Mouse (Mus musculus): ENCODE data around the gene Esrrg. TPM values are rescaled to one million over a fixed set of nuclear protein-coding genes. Genes with fewer than 3 reads are reported as not detected.
A peak's percentile ranks its signal among the peaks of the same experiment; 100 is the strongest.

Esrrg gene
- polyA plus RNA-seq, 1 experiment, result not detected

GRCm38 (mm10) chr1:187662083-187662609, 53.6 kb downstream of the Esrrg start:
- WGBS, result 51% methylated on average over 12 of the region's 12 CpGs
- H3K4me1 ChIP-seq (ENCODE audit: control insufficient read depth, insufficient read depth, low read length), result peaks cover 6% of the 10 kb centered on the region
- peak overlapping the region; percentile 17; the same call in 1 of the 2 replicates for H3K4me3 ChIP-seq (ENCODE audit: insufficient read depth, low read depth, low read length)
- H3K27ac ChIP-seq (ENCODE audit: insufficient read depth, low read depth, low read length), result peak overlapping the region; percentile 48; the same call in 1 of the 2 replicates
- TF ChIP-seq CTCF (IDR thresholded peaks at IDR 0.05; ENCODE audit: insufficient read depth, low read depth, low read length), result no peak
- TF ChIP-seq POLR2A (IDR thresholded peaks at IDR 0.05; ENCODE audit: insufficient read depth, low read depth, low read length), result no peak

GRCm38 (mm10) chr1:187663376-187663775, 54.8 kb downstream of the Esrrg start:
- Histone ChIP-seq H3K27ac (ENCODE audit: insufficient read depth, low read depth, low read length) (no peak overlapping the region), H3K4me3 (ENCODE audit: insufficient read depth, low read depth, low read length) (no peak overlapping the region), H3K4me1 (ENCODE audit: control insufficient read depth, insufficient read depth, low read length) (peaks cover 6% of the 10 kb centered on the region)
- WGBS, result 72% methylated on average over 6 of the region's 6 CpGs
- TF ChIP-seq POLR2A (IDR thresholded peaks at IDR 0.05; ENCODE audit: insufficient read depth, low read depth, low read length), result no peak
- TF ChIP-seq CTCF (IDR thresholded peaks at IDR 0.05; ENCODE audit: insufficient read depth, low read depth, low read length), result no peak

DNA sequence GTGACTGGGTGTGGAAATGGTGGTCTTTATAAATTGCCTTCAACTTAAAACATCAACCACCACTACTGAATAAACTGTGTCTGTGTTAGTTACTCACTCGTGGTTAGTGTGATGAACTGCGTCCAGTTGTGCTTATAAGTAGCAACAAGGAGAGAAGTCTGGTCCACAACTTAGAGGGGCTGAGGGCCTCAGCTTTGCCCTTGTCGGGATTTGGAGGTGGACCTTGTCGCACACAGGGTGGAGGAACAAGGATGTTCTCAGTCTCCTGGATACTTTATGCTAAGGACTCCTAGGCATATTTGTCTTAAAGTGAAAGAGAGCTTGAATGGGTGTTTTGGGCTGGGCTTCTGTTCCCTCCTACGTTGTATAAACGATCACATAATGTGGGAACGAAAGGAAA, 55.7 kb downstream of the Esrrg start:
- H3K27ac ChIP-seq (ENCODE audit: insufficient read depth, low read depth, low read length), result no peak overlapping the region
- no peak for TF ChIP-seq POLR2A (IDR thresholded peaks at IDR 0.05; ENCODE audit: insufficient read depth, low read depth, low read length)
- TF ChIP-seq CTCF (IDR thresholded peaks at IDR 0.05; ENCODE audit: insufficient read depth, low read depth, low read length), result no peak
- 92% methylated on average over 7 of the region's 7 CpGs for WGBS

GRCm38 (mm10) chr1:187665901-187666600, 57.5 kb downstream of the Esrrg start:
- Histone ChIP-seq H3K4me3 (ENCODE audit: insufficient read depth, low read depth, low read length) (no peak overlapping the region), H3K4me1 (ENCODE audit: control insufficient read depth, insufficient read depth, low read length) (peaks cover 10% of the 10 kb centered on the region), H3K27ac (ENCODE audit: insufficient read depth, low read depth, low read length) (no peak overlapping the region)
- WGBS, result 78% methylated on average over 10 of the region's 10 CpGs
- TF ChIP-seq POLR2A (IDR thresholded peaks at IDR 0.05; ENCODE audit: insufficient read depth, low read depth, low read length), result no peak
- no peak for TF ChIP-seq CTCF (IDR thresholded peaks at IDR 0.05; ENCODE audit: insufficient read depth, low read depth, low read length)

More for the DNA sequence above, 55.7 kb downstream of the Esrrg start:
- H3K4me1 ChIP-seq (ENCODE audit: control insufficient read depth, insufficient read depth, low read length), result peaks cover 6% of the 10 kb centered on the region
- H3K4me3 ChIP-seq (ENCODE audit: insufficient read depth, low read depth, low read length), result no peak overlapping the region

- peaks cover 4% of the 10 kb centered on the region; the same call in 1 of the 2 replicates for H3K4me1 ChIP-seq (ENCODE audit: control insufficient read depth, insufficient read depth, low read length)
- WGBS, result 66% methylated on average over 6 of the region's 6 CpGs
- no peak overlapping the region for H3K4me3 ChIP-seq (ENCODE audit: insufficient read depth, low read depth, low read length)
- peak overlapping the region; percentile 24; the same call in 1 of the 2 replicates for H3K27ac ChIP-seq (ENCODE audit: insufficient read depth, low read depth, low read length)
- TF ChIP-seq CTCF (IDR thresholded peaks at IDR 0.05; ENCODE audit: insufficient read depth, low read depth, low read length) (no peak), POLR2A (IDR thresholded peaks at IDR 0.05; ENCODE audit: insufficient read depth, low read depth, low read length) (no peak)
Measured at GRCm38 (mm10) chr1:187669746-187670145, 61.2 kb downstream of the Esrrg start.

GRCm38 (mm10) chr1:187672446-187672845, 63.9 kb downstream of the Esrrg start:
- Histone ChIP-seq H3K4me1 (ENCODE audit: control insufficient read depth, insufficient read depth, low read length) (peaks cover 4% of the 10 kb centered on the region; the same call in 1 of the 2 replicates), H3K4me3 (ENCODE audit: insufficient read depth, low read depth, low read length) (no peak overlapping the region), H3K27ac (ENCODE audit: insufficient read depth, low read depth, low read length) (no peak overlapping the region)
- WGBS, result 79% methylated on average over 5 of the region's 5 CpGs
- TF ChIP-seq CTCF (IDR thresholded peaks at IDR 0.05; ENCODE audit: insufficient read depth, low read depth, low read length) (no peak), POLR2A (IDR thresholded peaks at IDR 0.05; ENCODE audit: insufficient read depth, low read depth, low read length) (no peak)

GRCm38 (mm10) chr1:187674771-187675186, 66.2 kb downstream of the Esrrg start:
- TF ChIP-seq CTCF (IDR thresholded peaks at IDR 0.05; ENCODE audit: insufficient read depth, low read depth, low read length), result no peak
- TF ChIP-seq POLR2A (IDR thresholded peaks at IDR 0.05; ENCODE audit: insufficient read depth, low read depth, low read length), result no peak
- WGBS, result 69% methylated on average over 10 of the region's 10 CpGs

GRCm38 (mm10) chr1:187676626-187677025, 68.0 kb downstream of the Esrrg start:
- no peak for TF ChIP-seq CTCF (IDR thresholded peaks at IDR 0.05; ENCODE audit: insufficient read depth, low read depth, low read length)
- no peak for TF ChIP-seq POLR2A (IDR thresholded peaks at IDR 0.05; ENCODE audit: insufficient read depth, low read depth, low read length)
- Histone ChIP-seq H3K4me3 (ENCODE audit: insufficient read depth, low read depth, low read length) (no peak overlapping the region), H3K27ac (ENCODE audit: insufficient read depth, low read depth, low read length) (no peak overlapping the region), H3K4me1 (ENCODE audit: control insufficient read depth, insufficient read depth, low read length) (no peaks in the 10 kb centered on the region)
- 84% methylated on average over 10 of the region's 10 CpGs for WGBS

More at GRCm38 (mm10) chr1:187674771-187675186, 66.2 kb downstream of the Esrrg start:
- no peak overlapping the region for H3K4me3 ChIP-seq (ENCODE audit: insufficient read depth, low read depth, low read length)
- 0 out of 2 replicates have a peak, but pooled peaks cover under 1% of the 10 kb centered on the region for H3K4me1 ChIP-seq (ENCODE audit: control insufficient read depth, insufficient read depth, low read length)
- H3K27ac ChIP-seq (ENCODE audit: insufficient read depth, low read depth, low read length), result no peak overlapping the region

DNA sequence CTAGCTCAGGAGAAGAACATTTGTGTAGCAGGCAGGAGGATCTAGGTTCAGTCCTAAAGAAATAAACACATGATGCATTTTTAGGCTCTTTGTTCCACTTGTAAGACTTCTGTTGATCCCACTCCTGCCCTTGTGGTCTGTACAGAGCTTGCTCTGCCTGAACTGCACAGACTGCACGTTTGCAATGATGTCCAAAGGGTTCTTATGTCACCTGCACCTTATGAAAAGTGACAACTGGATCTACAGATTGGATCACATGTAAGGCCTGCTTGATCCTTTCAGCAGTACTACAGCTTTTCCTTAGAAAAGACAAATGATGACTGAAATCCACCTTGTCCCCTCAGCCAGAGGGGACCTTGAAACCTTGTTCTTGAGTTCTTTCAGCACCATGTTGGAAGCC, 70.7 kb downstream of the Esrrg start:
- WGBS, result 91% methylated on average over 1 of the region's 1 CpGs
- H3K27ac ChIP-seq (ENCODE audit: insufficient read depth, low read depth, low read length), result no peak overlapping the region
- TF ChIP-seq CTCF (IDR thresholded peaks at IDR 0.05; ENCODE audit: insufficient read depth, low read depth, low read length) (no peak), POLR2A (IDR thresholded peaks at IDR 0.05; ENCODE audit: insufficient read depth, low read depth, low read length) (no peak)
- no peaks in the 10 kb centered on the region for H3K4me1 ChIP-seq (ENCODE audit: control insufficient read depth, insufficient read depth, low read length)
- no peak overlapping the region for H3K4me3 ChIP-seq (ENCODE audit: insufficient read depth, low read depth, low read length)
